Mouse (Mus musculus) kidney, postnatal 0 days (tissue): Measurements from ENCODE around the gene Krt77. TPM values are rescaled to one million over a fixed set of nuclear protein-coding genes. Genes with fewer than 3 reads are reported as not detected.
A peak's percentile ranks its signal among the peaks of the same experiment; 100 is the strongest.

ENCODE experiments used
- ATAC-seq: fragments of 200-750 bp; cut with Nextera tagmentation; replicated peaks from 2 replicates; pipeline ENCODE4 v1.8.0; 2017; ENCODE audit warnings: low read depth, moderate number of reproducible peaks, moderate TSS enrichment, moderate library complexity; ENCODE audit not compliant: low FRiP score
- DNase-seq: peaks from one replicate; pipeline ENCODE4 v3.0.0-alpha.2; 2016; ENCODE audit warnings: low spot score
- H3K27ac ChIP-seq: fragments of 300-500 bp; sonication (generic); 2 replicates; pipeline ENCODE4 v1.5.1; 2014; ENCODE audit warnings: mild to moderate bottlenecking
- H3K27me3 ChIP-seq: fragments of 300-500 bp; sonication (generic); 2 replicates; pipeline ENCODE4 v1.6.1; 2014; ENCODE audit warnings: low read length, mixed read lengths; ENCODE audit not compliant: insufficient read depth
- H3K36me3 ChIP-seq: fragments of 300-500 bp; sonication (generic); 2 replicates; pipeline ENCODE4 v1.6.1; 2014; ENCODE audit warnings: low read length, mixed read lengths; ENCODE audit not compliant: insufficient read depth
- H3K4me1 ChIP-seq: fragments of 300-500 bp; sonication (generic); replicated peaks from 2 replicates; pipeline ENCODE4 v1.6.1; 2014; ENCODE audit warnings: antibody characterized with exemption, low read length, mixed read lengths; ENCODE audit not compliant: insufficient read depth
- H3K4me2 ChIP-seq: fragments of 300-500 bp; sonication (generic); 2 replicates; pipeline ENCODE4 v1.6.1; 2014; ENCODE audit warnings: mild to moderate bottlenecking, low read length, moderate library complexity, mixed read lengths
- H3K4me3 ChIP-seq: fragments of 300-500 bp; sonication (generic); replicated peaks from 2 replicates; pipeline ENCODE4 v1.5.1; 2014; ENCODE audit warnings: low read depth, low read length
- H3K9ac ChIP-seq: fragments of 300-500 bp; sonication (generic); 2 replicates; pipeline ENCODE4 v1.6.1; 2014; ENCODE audit warnings: low read depth, low read length
- H3K9me3 ChIP-seq: fragments of 300-500 bp; sonication (generic); replicated peaks from 2 replicates; pipeline ENCODE4 v1.6.1; 2016; ENCODE audit warnings: low read length, inconsistent platforms, mixed read lengths
- CTCF ChIP-seq: IDR thresholded peaks from 2 replicates; pipeline ENCODE4 v1.5.1; 2016; ENCODE audit warnings: antibody characterized with exemption, low read depth, mild to moderate bottlenecking, moderate library complexity
- WGBS: fragments of 180-500 bp; shearing (Covaris S2); extraction: QIAGEN DNeasy Blood & Tissue Kit; methylation state at CpG from one replicate; pipeline ENCODE4 v1.1.7; 2014; 5-methylcytosine and 5-hydroxymethylcytosine counted together
- polyA plus RNA-seq: library from polyadenylated mRNA; unstranded; fragments of >200 nt; fragmentation: Nextera tagmentation; extraction: Ambion mirVana; gene quantifications from 2 replicates; pipeline ENCODE4 v1.2.1, GENCODE M21; 2015

Krt77 gene
- polyA plus RNA-seq, 1 experiment from 2014 or later, result not detected

- Histone ChIP-seq H3K4me1 (no peaks in the 10 kb centered on the region), H3K9me3 (no peaks in the 10 kb centered on the region), H3K27ac (no peak within 1 kb of the TSS), H3K27me3 (no peaks in the 10 kb centered on the region; the same call in 1 of the 2 replicates), H3K4me3 (no peak within 1 kb of the TSS), H3K9ac (no peak within 1 kb of the TSS), H3K36me3 (no peaks in the 10 kb centered on the region), H3K4me2 (no peak within 1 kb of the TSS)
- whole genome bisulfite sequencing, result 73% methylated on average over 6 of the region's 6 CpGs
- ATAC-seq (no peak), DNase-seq (no peak)
- no peak for TF ChIP-seq CTCF
Measured at GRCm38 (mm10) chr15:101850694-101851093, 18.8 kb downstream of the Krt77 start, which contains the start of gene Krt1. TSS of gene Krt1 (minus strand) at chr15:101850794.

- Histone ChIP-seq H3K36me3 (no peaks in the 10 kb centered on the region), H3K4me3 (peak overlapping the region; percentile 55), H3K27ac (no peak overlapping the region), H3K27me3 (no peaks in the 10 kb centered on the region; the same call in 1 of the 2 replicates), H3K9ac (peak overlapping the region; percentile 58), H3K9me3 (no peaks in the 10 kb centered on the region), H3K4me1 (no peaks in the 10 kb centered on the region), H3K4me2 (peak overlapping the region; percentile 91)
- ATAC-seq (no peak), DNase-seq (peak; percentile 60)
- TF ChIP-seq CTCF, result no peak
- WGBS, result 1% methylated on average over 36 of the region's 37 CpGs
Measured at GRCm38 (mm10) chr15:101845971-101846403, 23.5 kb downstream of the Krt77 start.

- Histone ChIP-seq H3K9me3 (no peaks in the 10 kb centered on the region), H3K4me3 (no peak overlapping the region), H3K9ac (no peak overlapping the region), H3K4me1 (no peaks in the 10 kb centered on the region), H3K36me3 (no peaks in the 10 kb centered on the region), H3K27ac (no peak overlapping the region), H3K27me3 (no peaks in the 10 kb centered on the region; the same call in 1 of the 2 replicates), H3K4me2 (no peak overlapping the region)
- TF ChIP-seq CTCF, result no peak
- WGBS, result 54% methylated on average over 9 of the region's 9 CpGs
- no peak for ATAC-seq
- no peak for DNase-seq
Measured at GRCm38 (mm10) chr15:101843192-101843591, 26.3 kb downstream of the Krt77 start.

- WGBS, result 65% methylated on average over 5 of the region's 5 CpGs
- no peaks in the 10 kb centered on the region for H3K4me1 ChIP-seq
- peak; percentile 44; the same call in 1 of the 2 replicates for TF ChIP-seq CTCF
- H3K4me3 ChIP-seq, result no peak overlapping the region
- no peak overlapping the region for H3K27ac ChIP-seq
- no peaks in the 10 kb centered on the region for H3K36me3 ChIP-seq
- no peak for DNase-seq
- ATAC-seq, result no peak
- H3K4me2 ChIP-seq, result no peak overlapping the region
- H3K9ac ChIP-seq, result no peak overlapping the region
- H3K9me3 ChIP-seq, result no peaks in the 10 kb centered on the region
- H3K27me3 ChIP-seq, result no peaks in the 10 kb centered on the region
Measured at GRCm38 (mm10) chr15:101834784-101835328, 34.6 kb downstream of the Krt77 start.

GRCm38 (mm10) chr15:101833131-101833530, 36.4 kb downstream of the Krt77 start:
- Histone ChIP-seq H3K36me3 (no peaks in the 10 kb centered on the region), H3K4me1 (no peaks in the 10 kb centered on the region), H3K4me2 (no peak overlapping the region), H3K9ac (no peak overlapping the region), H3K27ac (no peak overlapping the region), H3K4me3 (no peak overlapping the region), H3K9me3 (no peaks in the 10 kb centered on the region), H3K27me3 (no peaks in the 10 kb centered on the region)
- DNase-seq, result no peak
- WGBS, result 19% methylated on average over 6 of the region's 6 CpGs
- ATAC-seq, result no peak
- no peak for TF ChIP-seq CTCF

GRCm38 (mm10) chr15:101829441-101829840, 40.1 kb downstream of the Krt77 start:
- H3K36me3 ChIP-seq, result no peaks in the 10 kb centered on the region
- no peaks in the 10 kb centered on the region for H3K4me1 ChIP-seq
- no peaks in the 10 kb centered on the region for H3K9me3 ChIP-seq
- no peak for ATAC-seq
- H3K27me3 ChIP-seq, result no peaks in the 10 kb centered on the region
- no peak overlapping the region for H3K4me2 ChIP-seq
- 66% methylated on average over 5 of the region's 5 CpGs for WGBS
- no peak overlapping the region for H3K27ac ChIP-seq
- no peak overlapping the region for H3K9ac ChIP-seq
- no peak for TF ChIP-seq CTCF
- no peak overlapping the region for H3K4me3 ChIP-seq
- no peak for DNase-seq

DNA sequence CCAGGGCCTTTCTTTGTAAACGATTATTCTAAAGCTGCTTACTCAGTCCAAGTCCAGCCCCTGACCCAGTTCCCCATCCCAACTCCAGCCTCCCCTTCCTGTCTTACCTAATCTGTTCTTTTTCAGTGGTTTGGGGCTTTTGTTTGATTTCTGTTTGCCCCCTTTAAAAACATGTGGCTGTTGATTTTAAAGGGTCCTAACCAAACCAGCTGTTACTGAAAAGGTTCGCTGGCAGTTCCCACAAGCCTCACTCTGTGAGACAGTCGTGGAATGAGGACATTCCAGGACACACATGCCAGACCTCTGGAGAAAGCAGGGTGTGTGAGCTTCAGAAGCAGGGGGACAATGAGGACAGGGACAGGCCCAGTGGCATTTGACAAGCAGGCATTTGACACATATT, 47.7 kb downstream of the Krt77 start:
- no peak overlapping the region for H3K4me2 ChIP-seq
- H3K27me3 ChIP-seq, result no peaks in the 10 kb centered on the region
- DNase-seq, result no peak
- H3K4me1 ChIP-seq, result no peaks in the 10 kb centered on the region; the same call in 1 of the 2 replicates
- WGBS, result 25% methylated on average over 3 of the region's 3 CpGs
- no peak overlapping the region for H3K4me3 ChIP-seq
- no peak for TF ChIP-seq CTCF
- no peak overlapping the region for H3K9ac ChIP-seq
- no peak overlapping the region for H3K27ac ChIP-seq
- ATAC-seq, result no peak
- no peaks in the 10 kb centered on the region for H3K9me3 ChIP-seq
- no peaks in the 10 kb centered on the region for H3K36me3 ChIP-seq
